Mouse (Mus musculus) embryonic fibroblast, embryonic 13.5 days (primary cell): Measurements from ENCODE around the gene Vipr2.

Experiments
- CTCF ChIP-seq: IDR thresholded peaks from 2 replicates; pipeline ENCODE4 v1.5.1; 2011; ENCODE audit warnings: mild to moderate bottlenecking, control low read depth, low read length, moderate library complexity, borderline replicate concordance; ENCODE audit not compliant: insufficient read depth
- POLR2A ChIP-seq: IDR thresholded peaks from 2 replicates; pipeline ENCODE4 v1.6.1; 2011; ENCODE audit warnings: low read depth, mild to moderate bottlenecking, control low read depth, low read length, moderate library complexity

- no peak for TF ChIP-seq CTCF
- TF ChIP-seq POLR2A = no peak
Measured at GRCm38 (mm10) chr12:116077855-116078366, 385 bp downstream of the Vipr2 start.
